Mouse (Mus musculus): ENCODE data around the gene Hoxd13. TPM values are rescaled to one million over a fixed set of nuclear protein-coding genes. Genes with fewer than 3 reads are reported as not detected.

Hoxd13 gene
- polyA plus RNA-seq, 1 experiment from 2014 or later = not detected

GRCm38 (mm10) chr2:74702820-74703219 lies 34.7 kb downstream of the Hoxd13 start:
- no peak overlapping the region for H3K27ac ChIP-seq (ENCODE audit: low read depth)
- no peak overlapping the region for H3K4me3 ChIP-seq (ENCODE audit: low read depth, low read length)
- no peaks in the 10 kb centered on the region for H3K9me3 ChIP-seq (ENCODE audit: low read length)
- TF ChIP-seq EP300 (IDR thresholded peaks at IDR 0.05; ENCODE audit: low read depth) (no peak), CTCF (IDR thresholded peaks at IDR 0.05; ENCODE audit: low read depth) (no peak)
- WGBS (ENCODE audit: insufficient replicate concordance) = 24% methylated on average over 6 of the region's 6 CpGs
- no peak overlapping the region for H3K9ac ChIP-seq (replicated peaks)
- no peak for DNase-seq
- peaks cover 94% of the 10 kb centered on the region for H3K27me3 ChIP-seq (ENCODE audit: insufficient read depth, low read length)
- H3K4me2 ChIP-seq (ENCODE audit: low read depth, low read length) = no peak overlapping the region
- no peaks in the 10 kb centered on the region for H3K36me3 ChIP-seq (replicated peaks; ENCODE audit: insufficient read depth, low read length)
- no peak for ATAC-seq
- H3K4me1 ChIP-seq (ENCODE audit: insufficient read depth) = peaks cover 14% of the 10 kb centered on the region

- H3K27ac ChIP-seq (ENCODE audit: low read depth) = no peak overlapping the region
- WGBS (ENCODE audit: insufficient replicate concordance) = 19% methylated on average over 10 of the region's 10 CpGs
Measured at GRCm38 (mm10) chr2:74703317-74703716, 35.2 kb downstream of the Hoxd13 start.

GRCm38 (mm10) chr2:74703720-74704392 lies 35.7 kb downstream of the Hoxd13 start:
- Histone ChIP-seq H3K4me3 (ENCODE audit: low read depth, low read length) (no peak overlapping the region), H3K36me3 (replicated peaks; ENCODE audit: insufficient read depth, low read length) (no peaks in the 10 kb centered on the region), H3K9ac (replicated peaks) (no peak overlapping the region), H3K27ac (ENCODE audit: low read depth) (no peak overlapping the region), H3K9me3 (ENCODE audit: low read length) (no peaks in the 10 kb centered on the region), H3K27me3 (ENCODE audit: insufficient read depth, low read length) (peaks cover 94% of the 10 kb centered on the region), H3K4me2 (ENCODE audit: low read depth, low read length) (no peak overlapping the region), H3K4me1 (ENCODE audit: insufficient read depth) (peaks cover 6% of the 10 kb centered on the region; the same call in 1 of the 2 replicates)
- WGBS (ENCODE audit: insufficient replicate concordance) = 6% methylated on average over 26 of the region's 26 CpGs
- ATAC-seq (no peak), DNase-seq (no peak)
- TF ChIP-seq CTCF (IDR thresholded peaks at IDR 0.05; ENCODE audit: low read depth) = no peak
- no peak for TF ChIP-seq EP300 (IDR thresholded peaks at IDR 0.05; ENCODE audit: low read depth)

More at GRCm38 (mm10) chr2:74703317-74703716, 35.2 kb downstream of the Hoxd13 start:
- Histone ChIP-seq H3K4me1 (ENCODE audit: insufficient read depth) (peaks cover 9% of the 10 kb centered on the region; the same call in 1 of the 2 replicates), H3K36me3 (replicated peaks; ENCODE audit: insufficient read depth, low read length) (no peaks in the 10 kb centered on the region), H3K9ac (replicated peaks) (no peak overlapping the region), H3K9me3 (ENCODE audit: low read length) (no peaks in the 10 kb centered on the region), H3K4me2 (ENCODE audit: low read depth, low read length) (no peak overlapping the region), H3K27me3 (ENCODE audit: insufficient read depth, low read length) (peaks cover 94% of the 10 kb centered on the region), H3K4me3 (ENCODE audit: low read depth, low read length) (no peak overlapping the region)
- ATAC-seq (no peak), DNase-seq (no peak)
- no peak for TF ChIP-seq EP300 (IDR thresholded peaks at IDR 0.05; ENCODE audit: low read depth)

GRCm38 (mm10) chr2:74704393-74704998 lies 36.4 kb downstream of the Hoxd13 start, which contains the start of gene Hoxd8:
TSS of gene Hoxd8 (plus strand) at chr2:74704615.
- H3K4me2 ChIP-seq (ENCODE audit: low read depth, low read length) = peak within 1 kb of the TSS; percentile 62
- H3K9ac ChIP-seq (replicated peaks) = no peak within 1 kb of the TSS
- no peaks in the 10 kb centered on the region for H3K36me3 ChIP-seq (replicated peaks; ENCODE audit: insufficient read depth, low read length)
- ATAC-seq (no peak), DNase-seq (no peak)
- WGBS (ENCODE audit: insufficient replicate concordance) = 2% methylated on average over 37 of the region's 52 CpGs
- no peak for TF ChIP-seq EP300 (IDR thresholded peaks at IDR 0.05; ENCODE audit: low read depth)
- TF ChIP-seq CTCF (IDR thresholded peaks at IDR 0.05; ENCODE audit: low read depth) = no peak
- no peak within 1 kb of the TSS for H3K27ac ChIP-seq (ENCODE audit: low read depth)
- peak within 1 kb of the TSS; percentile 37 for H3K4me3 ChIP-seq (ENCODE audit: low read depth, low read length)
- peaks cover 94% of the 10 kb centered on the region for H3K27me3 ChIP-seq (ENCODE audit: insufficient read depth, low read length)
- no peaks in the 10 kb centered on the region for H3K9me3 ChIP-seq (ENCODE audit: low read length)
- peaks cover 6% of the 10 kb centered on the region; the same call in 1 of the 2 replicates for H3K4me1 ChIP-seq (ENCODE audit: insufficient read depth)

GRCm38 (mm10) chr2:74704999-74705466 lies 36.9 kb downstream of the Hoxd13 start:
- H3K9ac ChIP-seq (replicated peaks) = no peak overlapping the region
- H3K4me1 ChIP-seq (ENCODE audit: insufficient read depth) = peaks cover 6% of the 10 kb centered on the region; the same call in 1 of the 2 replicates
- H3K36me3 ChIP-seq (replicated peaks; ENCODE audit: insufficient read depth, low read length) = no peaks in the 10 kb centered on the region
- H3K4me2 ChIP-seq (ENCODE audit: low read depth, low read length) = peak overlapping the region; percentile 62
- ATAC-seq (peak; percentile 19; the same call in 1 of the 2 replicates), DNase-seq (no peak)
- TF ChIP-seq CTCF (IDR thresholded peaks at IDR 0.05; ENCODE audit: low read depth) (no peak), EP300 (IDR thresholded peaks at IDR 0.05; ENCODE audit: low read depth) (no peak)
- 1% methylated on average over 44 of the region's 66 CpGs for WGBS (ENCODE audit: insufficient replicate concordance)
- H3K27me3 ChIP-seq (ENCODE audit: insufficient read depth, low read length) = peaks cover 94% of the 10 kb centered on the region
- peak overlapping the region; percentile 37; the same call in 1 of the 2 replicates for H3K4me3 ChIP-seq (ENCODE audit: low read depth, low read length)
- H3K27ac ChIP-seq (ENCODE audit: low read depth) = no peak overlapping the region
- H3K9me3 ChIP-seq (ENCODE audit: low read length) = no peaks in the 10 kb centered on the region

GRCm38 (mm10) chr2:74705467-74706089 lies 37.5 kb downstream of the Hoxd13 start:
- Histone ChIP-seq H3K4me3 (ENCODE audit: low read depth, low read length) (peak overlapping the region; percentile 37), H3K9ac (replicated peaks) (no peak overlapping the region), H3K9me3 (ENCODE audit: low read length) (no peaks in the 10 kb centered on the region), H3K4me2 (ENCODE audit: low read depth, low read length) (peak overlapping the region; percentile 62), H3K27me3 (ENCODE audit: insufficient read depth, low read length) (peaks cover 94% of the 10 kb centered on the region), H3K36me3 (replicated peaks; ENCODE audit: insufficient read depth, low read length) (no peaks in the 10 kb centered on the region), H3K27ac (ENCODE audit: low read depth) (no peak overlapping the region), H3K4me1 (ENCODE audit: insufficient read depth) (peaks cover 6% of the 10 kb centered on the region; the same call in 1 of the 2 replicates)
- TF ChIP-seq EP300 (IDR thresholded peaks at IDR 0.05; ENCODE audit: low read depth) = no peak
- TF ChIP-seq CTCF (IDR thresholded peaks at IDR 0.05; ENCODE audit: low read depth) = no peak
- under 1% methylated on average over 49 of the region's 85 CpGs for WGBS (ENCODE audit: insufficient replicate concordance)
- DNase-seq (no peak), ATAC-seq (no peak)

All from liver, postnatal 0 days (tissue).